Mouse (Mus musculus) stomach, embryonic 16.5 days (tissue): ENCODE data around the gene Hmgb1. TPM values are rescaled to one million over a fixed set of nuclear protein-coding genes. Genes with fewer than 3 reads are reported as not detected.
A peak's percentile ranks its signal among the peaks of the same experiment; 100 is the strongest.

ENCODE experiments used
- ATAC-seq: fragments of 200-750 bp; cut with Nextera tagmentation; 2 replicates; pipeline ENCODE4 v1.8.0; 2017; ENCODE audit warnings: moderate number of reproducible peaks, moderate TSS enrichment; ENCODE audit not compliant: insufficient read depth, low FRiP score
- H3K27ac ChIP-seq: fragments of 300-500 bp; sonication (generic); 2 replicates; pipeline ENCODE4 v1.5.1; 2014; ENCODE audit warnings: low read length
- H3K27me3 ChIP-seq: fragments of 300-500 bp; sonication (generic); 2 replicates; pipeline ENCODE4 v1.6.1; 2014; ENCODE audit warnings: low read length, control low read depth, mixed read lengths; ENCODE audit not compliant: control insufficient read depth, insufficient read depth
- H3K36me3 ChIP-seq: fragments of 300-500 bp; sonication (generic); 2 replicates; pipeline ENCODE4 v1.6.1; 2014; ENCODE audit warnings: low read length; ENCODE audit not compliant: control insufficient read depth, insufficient read depth
- H3K4me1 ChIP-seq: fragments of 300-500 bp; sonication (generic); 2 replicates; pipeline ENCODE4 v1.6.1; 2014; ENCODE audit warnings: low read length, control low read depth, mixed read lengths; ENCODE audit not compliant: control insufficient read depth, insufficient read depth
- H3K4me2 ChIP-seq: fragments of 300-500 bp; sonication (generic); 2 replicates; pipeline ENCODE4 v1.6.1; 2014; ENCODE audit warnings: low read depth, low read length, mixed read lengths
- H3K4me3 ChIP-seq: fragments of 300-500 bp; sonication (generic); replicated peaks from 2 replicates; pipeline ENCODE4 v1.5.1; 2014; ENCODE audit warnings: mild to moderate bottlenecking, low read length
- H3K9ac ChIP-seq: fragments of 300-500 bp; sonication (generic); 2 replicates; pipeline ENCODE4 v1.6.1; 2014; ENCODE audit warnings: low read length
- H3K9me3 ChIP-seq: fragments of 300-500 bp; sonication (generic); replicated peaks from 2 replicates; pipeline ENCODE4 v1.6.1; 2016; ENCODE audit warnings: low read length, control low read depth; ENCODE audit not compliant: control insufficient read depth
- WGBS: fragments of 180-500 bp; shearing (Covaris S2); extraction: QIAGEN DNeasy Blood & Tissue Kit; methylation state at CpG from one replicate; pipeline ENCODE4 v1.1.7; 2014; 5-methylcytosine and 5-hydroxymethylcytosine counted together
- polyA plus RNA-seq: library from polyadenylated mRNA; unstranded; fragments of >200 nt; fragmentation: Nextera tagmentation; extraction: Ambion mirVana; gene quantifications from 2 replicates; pipeline ENCODE4 v1.2.1, GENCODE M21; 2015

The Hmgb1 gene
- polyA plus RNA-seq, 1 experiment from 2014 or later = 1,078 TPM

DNA sequence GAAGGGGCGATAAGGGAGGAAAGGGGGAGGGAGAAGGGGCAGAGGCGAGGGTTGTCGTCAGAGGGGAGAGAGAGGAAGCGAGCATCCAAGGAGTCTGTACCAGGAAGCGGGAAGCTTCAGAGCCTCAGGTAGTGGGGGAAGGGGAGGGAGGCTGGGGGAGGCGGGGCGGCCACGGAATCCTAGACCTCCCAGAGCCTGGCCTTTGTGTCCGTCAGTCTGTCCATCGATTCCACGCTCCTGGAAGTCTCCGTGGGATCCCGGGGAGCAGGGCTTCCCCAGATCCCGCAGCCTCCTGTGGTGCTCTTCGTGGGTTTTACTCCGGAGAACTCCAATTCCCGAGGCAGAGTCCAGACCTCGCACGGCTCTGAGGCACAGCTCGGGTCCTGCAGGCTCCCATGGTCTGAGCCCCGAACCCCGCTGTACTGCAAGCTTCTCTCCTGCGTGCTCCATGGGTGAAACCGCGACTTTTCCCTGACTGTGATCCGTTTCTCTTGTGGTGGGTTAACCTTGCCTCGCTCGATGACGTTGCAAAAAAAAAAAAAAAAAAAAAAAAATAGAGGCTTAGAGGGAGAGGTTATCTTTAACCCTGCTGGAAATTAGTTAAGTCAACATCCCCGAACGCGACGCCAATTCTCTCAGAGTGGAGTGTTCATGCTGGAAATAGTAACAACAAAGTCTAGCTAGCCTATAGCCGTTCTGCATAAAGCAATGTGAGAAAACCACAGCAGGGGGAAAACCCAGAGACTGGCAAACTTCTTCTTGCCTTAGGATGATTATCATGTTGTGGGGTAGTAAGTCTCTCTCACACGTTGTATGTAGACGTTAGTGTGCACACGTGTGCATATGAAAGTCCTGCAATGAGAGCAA is 168.7 kb downstream of the Hmgb1 start:
- peak overlapping the region; percentile 58 for H3K27ac ChIP-seq
- 2% methylated on average over 35 of the region's 37 CpGs for WGBS

DNA sequence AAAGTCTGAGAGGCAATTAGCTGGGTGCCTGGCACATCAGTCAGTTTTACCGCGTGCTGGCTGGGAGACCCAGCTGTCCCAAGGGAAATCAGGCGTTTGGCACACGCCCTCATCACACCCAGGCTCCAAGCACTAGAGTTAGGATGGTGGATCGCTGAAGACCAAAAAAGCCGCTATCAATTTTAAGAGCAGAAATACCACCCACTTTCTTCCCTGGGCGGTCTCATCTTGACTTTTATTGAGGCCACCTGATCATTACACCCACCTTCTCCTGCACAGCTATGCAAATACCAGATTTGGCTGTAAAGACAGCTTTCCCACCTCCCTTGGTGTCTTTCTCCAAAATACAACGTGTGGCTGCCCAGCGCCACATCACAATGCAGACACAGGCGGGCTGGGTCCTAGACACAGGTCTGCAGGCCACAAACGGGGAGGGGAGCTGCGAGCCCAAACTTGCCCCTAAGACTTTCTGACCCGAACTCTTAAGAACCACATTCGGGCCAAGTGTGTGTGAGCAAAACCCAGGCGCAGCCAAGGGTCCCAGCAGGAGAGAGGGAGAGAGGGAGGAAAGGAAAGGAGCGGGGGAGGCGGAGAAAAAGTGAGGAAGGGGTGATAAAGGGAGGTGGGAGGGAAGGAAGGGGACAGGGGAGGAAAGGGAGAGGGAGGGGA is 169.6 kb downstream of the Hmgb1 start:
- Histone ChIP-seq H3K36me3 (no peaks in the 10 kb centered on the region), H3K4me3 (peak overlapping the region; percentile 51), H3K27me3 (no peaks in the 10 kb centered on the region), H3K4me1 (peaks cover 14% of the 10 kb centered on the region), H3K27ac (peak overlapping the region; percentile 34), H3K9ac (peak overlapping the region; percentile 71), H3K9me3 (peaks cover 6% of the 10 kb centered on the region; the same call in 1 of the 2 replicates), H3K4me2 (peak overlapping the region; percentile 59)
- ATAC-seq = no peak
- 26% methylated on average over 17 of the region's 17 CpGs for WGBS

More for the DNA sequence above, 168.7 kb downstream of the Hmgb1 start:
- peak; percentile 76 for ATAC-seq
- Histone ChIP-seq H3K4me2 (peak overlapping the region; percentile 59), H3K27me3 (no peaks in the 10 kb centered on the region), H3K9me3 (peaks cover 6% of the 10 kb centered on the region; the same call in 1 of the 2 replicates), H3K9ac (peak overlapping the region; percentile 71), H3K4me3 (peak overlapping the region; percentile 51), H3K36me3 (no peaks in the 10 kb centered on the region), H3K4me1 (peaks cover 16% of the 10 kb centered on the region)

DNA sequence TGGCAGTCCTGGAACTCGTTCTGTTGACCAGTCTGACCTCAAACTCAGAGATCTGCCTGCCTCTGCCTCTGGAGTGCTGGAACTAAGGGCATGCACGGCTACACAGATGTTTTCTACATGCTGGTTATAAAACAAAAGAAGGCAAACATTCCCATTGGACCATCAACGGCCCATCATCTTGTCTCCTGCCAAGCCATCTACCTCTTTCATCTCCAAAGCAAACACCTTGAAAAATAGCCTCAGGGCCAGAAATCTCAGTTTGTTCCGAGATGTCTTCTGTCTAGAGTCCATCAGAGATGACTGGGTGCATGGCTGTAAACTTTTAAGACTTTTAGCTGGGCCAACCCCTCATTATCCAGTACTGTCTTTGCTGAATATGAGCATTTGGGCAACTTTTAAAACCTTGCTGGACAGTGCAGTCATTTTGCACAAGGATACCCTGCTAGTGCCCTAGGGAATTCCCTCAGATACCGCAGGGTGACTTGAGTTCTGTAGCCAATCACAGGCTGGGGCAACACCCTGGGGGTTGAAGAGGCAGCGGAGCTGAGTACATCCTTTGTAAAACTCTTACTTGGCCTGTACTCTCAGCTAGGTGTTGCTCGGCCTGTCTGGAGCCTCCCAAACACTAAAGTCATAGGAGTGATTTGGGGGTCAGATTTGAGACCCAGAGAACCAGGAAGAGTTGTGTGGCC is 170.3 kb downstream of the Hmgb1 start:
- Histone ChIP-seq H3K4me3 (no peak overlapping the region), H3K36me3 (no peaks in the 10 kb centered on the region), H3K9ac (peak overlapping the region; percentile 71; the same call in 1 of the 2 replicates), H3K27me3 (no peaks in the 10 kb centered on the region), H3K9me3 (peaks cover 6% of the 10 kb centered on the region; the same call in 1 of the 2 replicates), H3K4me2 (peak overlapping the region; percentile 59; the same call in 1 of the 2 replicates), H3K4me1 (peaks cover 14% of the 10 kb centered on the region), H3K27ac (peak overlapping the region; percentile 34)
- WGBS = 76% methylated on average over 7 of the region's 7 CpGs
- ATAC-seq = no peak

DNA sequence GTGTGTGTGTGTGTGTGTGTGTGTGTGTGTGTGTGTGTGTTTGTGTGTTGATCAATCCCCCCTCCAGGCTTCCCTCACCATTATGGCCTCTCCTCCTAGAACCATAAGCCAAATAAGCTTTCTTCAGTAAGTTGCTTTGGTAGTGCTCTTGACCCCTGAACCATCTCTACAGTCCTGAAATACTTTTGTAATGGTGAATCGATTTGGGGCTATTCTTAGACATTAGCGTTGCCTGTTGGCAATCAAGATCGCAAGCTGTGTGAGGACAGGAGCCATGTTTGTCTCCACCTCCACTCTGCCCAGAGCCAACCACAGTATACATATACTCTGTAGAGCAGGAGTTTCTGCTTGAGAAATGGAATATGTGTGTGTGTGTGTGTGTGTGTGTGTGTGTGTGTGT is 175.2 kb downstream of the Hmgb1 start:
- WGBS = 74% methylated on average over 3 of the region's 3 CpGs
- H3K4me1 ChIP-seq = peaks cover 9% of the 10 kb centered on the region
- ATAC-seq = no peak
- H3K4me2 ChIP-seq = no peak overlapping the region
- no peak overlapping the region for H3K9ac ChIP-seq
- H3K27ac ChIP-seq = no peak overlapping the region
- H3K27me3 ChIP-seq = no peaks in the 10 kb centered on the region
- peaks cover 6% of the 10 kb centered on the region; the same call in 1 of the 2 replicates for H3K9me3 ChIP-seq
- no peaks in the 10 kb centered on the region for H3K36me3 ChIP-seq
- no peak overlapping the region for H3K4me3 ChIP-seq

DNA sequence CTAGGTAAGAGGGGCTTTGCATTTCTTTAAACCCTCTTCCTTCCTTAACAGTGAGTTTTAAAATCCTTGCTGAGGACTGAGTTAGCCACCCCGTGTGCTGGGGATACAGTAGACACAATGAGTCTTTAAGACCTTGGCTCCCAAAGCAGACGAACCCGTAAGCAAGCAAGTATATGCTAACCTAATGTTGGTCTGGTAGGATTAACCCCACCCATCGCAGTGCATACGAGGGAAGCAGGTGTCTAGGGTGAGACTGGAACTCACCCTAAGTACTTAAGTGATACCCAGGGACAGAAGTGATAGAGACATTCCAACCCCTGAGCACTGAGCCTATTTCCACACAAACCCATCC is 177.0 kb downstream of the Hmgb1 start:
- H3K36me3 ChIP-seq = no peaks in the 10 kb centered on the region
- peak overlapping the region; percentile 46 for H3K4me2 ChIP-seq
- H3K9ac ChIP-seq = peak overlapping the region; percentile 64
- peaks cover 16% of the 10 kb centered on the region for H3K4me1 ChIP-seq
- peak overlapping the region; percentile 64 for H3K27ac ChIP-seq
- H3K9me3 ChIP-seq = peaks cover 1% of the 10 kb centered on the region; the same call in 1 of the 2 replicates
- no peaks in the 10 kb centered on the region for H3K27me3 ChIP-seq
- peak; percentile 3; the same call in 1 of the 2 replicates for ATAC-seq
- WGBS = 44% methylated on average over 5 of the region's 5 CpGs
- H3K4me3 ChIP-seq = peak overlapping the region; percentile 20

GRCm38 (mm10) chr5:149006362-149007294 is 177.7 kb downstream of the Hmgb1 start:
- H3K4me1 ChIP-seq = peaks cover 20% of the 10 kb centered on the region
- H3K4me3 ChIP-seq = peak overlapping the region; percentile 34
- peak; percentile 86 for ATAC-seq
- peak overlapping the region; percentile 67 for H3K4me2 ChIP-seq
- H3K9me3 ChIP-seq = no peaks in the 10 kb centered on the region
- no peaks in the 10 kb centered on the region for H3K36me3 ChIP-seq
- peak overlapping the region; percentile 64 for H3K27ac ChIP-seq
- 7% methylated on average over 26 of the region's 26 CpGs for WGBS
- no peaks in the 10 kb centered on the region for H3K27me3 ChIP-seq
- peak overlapping the region; percentile 64 for H3K9ac ChIP-seq

GRCm38 (mm10) chr5:149005701-149006361 is 178.5 kb downstream of the Hmgb1 start:
- Histone ChIP-seq H3K9me3 (no peaks in the 10 kb centered on the region), H3K27me3 (no peaks in the 10 kb centered on the region), H3K36me3 (no peaks in the 10 kb centered on the region), H3K27ac (peak overlapping the region; percentile 64; the same call in 1 of the 2 replicates), H3K4me3 (peak overlapping the region; percentile 34; the same call in 1 of the 2 replicates), H3K4me2 (peak overlapping the region; percentile 67), H3K4me1 (peaks cover 20% of the 10 kb centered on the region), H3K9ac (peak overlapping the region; percentile 64)
- 64% methylated on average over 9 of the region's 9 CpGs for WGBS
- no peak for ATAC-seq

GRCm38 (mm10) chr5:149005083-149005482 is 179.2 kb downstream of the Hmgb1 start:
- Histone ChIP-seq H3K4me2 (no peak overlapping the region), H3K27ac (no peak overlapping the region), H3K4me1 (peaks cover 20% of the 10 kb centered on the region), H3K9ac (no peak overlapping the region), H3K36me3 (no peaks in the 10 kb centered on the region), H3K4me3 (no peak overlapping the region), H3K27me3 (no peaks in the 10 kb centered on the region), H3K9me3 (no peaks in the 10 kb centered on the region)
- 42% methylated on average over 9 of the region's 9 CpGs for WGBS
- ATAC-seq = no peak
